Mouse (Mus musculus) thymus, postnatal 25 days (tissue): ENCODE measurements around the gene Cadps.

ENCODE experiments used
- DNase-seq: peaks from one replicate; pipeline ENCODE4 v3.0.0; 2022

Cadps gene

GRCm38 (mm10) chr14:12337998-12338809 is 484.7 kb downstream of the Cadps start:
- DNase-seq = no peak

- no peak for DNase-seq
Observed at GRCm38 (mm10) chr14:12337421-12337997, 485.4 kb downstream of the Cadps start.

GRCm38 (mm10) chr14:12334925-12335324 is 488.0 kb downstream of the Cadps start:
- DNase-seq = no peak

- DNase-seq = no peak
Observed at GRCm38 (mm10) chr14:12333622-12334021, 489.3 kb downstream of the Cadps start.
